In the genomic region with DNA sequence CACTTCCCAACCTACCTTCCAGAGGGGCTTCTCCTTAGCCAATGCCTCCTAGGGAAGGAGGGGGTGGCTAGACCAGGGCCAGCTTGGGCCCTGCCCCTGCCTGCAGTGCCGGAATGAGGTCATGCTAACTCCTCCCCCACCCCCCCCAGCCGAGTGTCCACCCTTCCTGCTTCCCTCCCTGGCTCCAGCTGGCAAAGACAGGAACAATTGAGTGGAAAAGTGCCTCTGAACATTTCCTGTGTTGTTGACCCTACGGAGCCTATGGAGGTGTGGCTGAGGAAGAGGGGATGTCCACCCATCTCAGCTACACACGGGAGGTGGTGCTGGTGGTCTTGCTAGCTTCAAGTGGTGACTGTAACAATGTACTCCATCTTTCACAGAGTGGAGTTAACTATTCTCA, we compare ENCODE assay signal across 12 mouse cellular contexts. TPM values are rescaled to one million over a fixed set of nuclear protein-coding genes. Genes with fewer than 3 reads are reported as not detected.
DNase-seq lines count a peak whose midpoint lies in the region; ATAC-seq and TF ChIP-seq lines count a peak whose summit lies in the region.
"Had no signal": no experiment of that assay in that cellular context is flagged by ENCODE, and none has a peak within 500 bp of the region (broad histone marks: within the 10 kb centered on the region; RNA-seq: fewer than 3 reads in every experiment).

No protein-coding gene starts in this region.

- no peak overlapping the region for H3K4me2 ChIP-seq in stomach, embryonic 14.5 days (replicated peaks; ENCODE audit: low read depth, low read length)
- no peak overlapping the region for H3K4me2 ChIP-seq in forebrain, embryonic 13.5 days
- H3K4me2 ChIP-seq: embryonic facial prominence, embryonic 12.5 days; neural tube, embryonic 13.5 days had no signal

- intact Hi-C loops in gastrocnemius, adult 2 months (cut with DNase I), result no loop called here
- intact Hi-C loops in gastrocnemius, postnatal 36 days (cut with DNase I), result no loop called here

- DNase-seq in gastrocnemius, adult 2 months, result peak; percentile 48
- no peak for DNase-seq in gastrocnemius, postnatal 36 days
- peak; percentile 20 to 62 for DNase-seq in lung, adult 18-20 months
- DNase-seq in lung, adult 2 months, result no peak
- DNase-seq in heart, postnatal 4 days, result peak; percentile 43
- no peak for DNase-seq in cerebellum, postnatal 4 days (ENCODE audit: low spot score in 2 of 2)
- DNase-seq: left cerebral cortex, postnatal 4 days; thymus, adult 2 months had no signal

- no peak overlapping the region for H3K4me3 ChIP-seq in gastrocnemius, adult 2 months
- H3K4me3 ChIP-seq in lung, adult 2 months (replicated peaks; ENCODE audit: extremely low read depth, low read depth, low read length), result no peak overlapping the region
- H3K4me3 ChIP-seq in stomach, embryonic 14.5 days (ENCODE audit: low read depth, low read length), result no peak overlapping the region
- no peak overlapping the region for H3K4me3 ChIP-seq in forebrain, embryonic 13.5 days
- H3K4me3 ChIP-seq: embryonic facial prominence, embryonic 12.5 days; neural tube, embryonic 13.5 days had no signal

- WGBS in lung, adult 2 months, result 17% methylated on average over 4 of the region's 4 CpGs
- 28% methylated on average over 4 of the region's 4 CpGs for WGBS in stomach, embryonic 14.5 days
- 55% methylated on average over 4 of the region's 4 CpGs for WGBS in forebrain, embryonic 13.5 days

- H3K4me1 ChIP-seq in lung, adult 2 months (ENCODE audit: control insufficient read depth, insufficient read depth, low read length), result peaks cover 9% of the 10 kb centered on the region
- H3K4me1 ChIP-seq in stomach, embryonic 14.5 days (ENCODE audit: control insufficient read depth, insufficient read depth, low read length), result peaks cover 23% of the 10 kb centered on the region; the same call in 1 of the 2 replicates
- H3K4me1 ChIP-seq in forebrain, embryonic 13.5 days, result peaks cover 50% of the 10 kb centered on the region

- TF ChIP-seq CTCF in gastrocnemius, adult 2 months (IDR thresholded peaks at IDR 0.05), result no peak
- no peak for TF ChIP-seq CTCF in lung, adult 2 months (IDR thresholded peaks at IDR 0.05; ENCODE audit: insufficient read depth, low read length)

- H3K27ac ChIP-seq in gastrocnemius, adult 2 months, result peak overlapping the region; percentile 57
- H3K27ac ChIP-seq in stomach, embryonic 14.5 days (ENCODE audit: low read length), result no peak overlapping the region
- H3K27ac ChIP-seq in forebrain, embryonic 13.5 days, result no peak overlapping the region
- H3K27ac ChIP-seq: embryonic facial prominence, embryonic 12.5 days; neural tube, embryonic 13.5 days had no signal

- peak; percentile 38; the same call in 1 of the 2 replicates for ATAC-seq in stomach, embryonic 14.5 days (ENCODE audit: insufficient number of reproducible peaks, insufficient read depth, low FRiP score, low read depth)
- ATAC-seq in forebrain, embryonic 13.5 days, result no peak

- no peak for TF ChIP-seq POLR2A in lung, adult 2 months (IDR thresholded peaks at IDR 0.05; ENCODE audit: borderline replicate concordance, extremely low read depth, low read depth, low read length)

- no peaks in the 10 kb centered on the region for H3K27me3 ChIP-seq in stomach, embryonic 14.5 days (ENCODE audit: control insufficient read depth, insufficient read depth, low read length)
- H3K27me3 ChIP-seq in forebrain, embryonic 13.5 days, result peaks cover 69% of the 10 kb centered on the region
- H3K27me3 ChIP-seq: neural tube, embryonic 13.5 days had no signal

- H3K9me3 ChIP-seq in stomach, embryonic 14.5 days (ENCODE audit: control insufficient read depth, low read depth, low read length), result no peaks in the 10 kb centered on the region
- H3K9me3 ChIP-seq in forebrain, embryonic 13.5 days (replicated peaks), result no peaks in the 10 kb centered on the region
- H3K9me3 ChIP-seq: embryonic facial prominence, embryonic 12.5 days; neural tube, embryonic 13.5 days had no signal

- H3K36me3 ChIP-seq in stomach, embryonic 14.5 days (ENCODE audit: control insufficient read depth, insufficient read depth, low read length), result no peaks in the 10 kb centered on the region
- H3K36me3 ChIP-seq in forebrain, embryonic 13.5 days (ENCODE audit: poor library complexity, severe bottlenecking), result no peaks in the 10 kb centered on the region
- H3K36me3 ChIP-seq: embryonic facial prominence, embryonic 12.5 days; neural tube, embryonic 13.5 days had no signal

- H3K9ac ChIP-seq in stomach, embryonic 14.5 days (replicated peaks; ENCODE audit: low read depth, low read length), result no peak overlapping the region
- H3K9ac ChIP-seq in forebrain, embryonic 13.5 days, result no peak overlapping the region
- H3K9ac ChIP-seq: embryonic facial prominence, embryonic 12.5 days; neural tube, embryonic 13.5 days had no signal

RNA-seq across cellular contexts. Expression of a gene that starts 37.5 kb away (rescaled TPM):
- 10 to 100 TPM in 1 of 2 experiments, 1 to 10 TPM in 1; 7.4 to 12.5 TPM for total RNA-seq in gastrocnemius, adult 2 months (2021)
- total RNA-seq in gastrocnemius, postnatal 36 days (2021), result 10 to 100 TPM in 1 of 2 experiments, 1 to 10 TPM in 1; 6.7 to 11.5 TPM
- polyA plus RNA-seq in lung, adult 2 months (2012; rRNA removed), result 38.4 and 39.4 TPM in 2 replicates
- 10 to 100 TPM; 42.1 to 45.9 TPM for total RNA-seq in heart, postnatal 4 days (2021)
- polyA plus RNA-seq in stomach, embryonic 14.5 days (2014; fragmentation: Nextera tagmentation; extraction: Ambion mirVana), result 19.8 and 21.7 TPM in 2 replicates
- polyA plus RNA-seq in forebrain, embryonic 13.5 days (2015; fragmentation: Nextera tagmentation; extraction: Ambion mirVana), result 13.5 and 14.9 TPM in 2 replicates

Comparison
In these comparisons a context has a peak if more than half of its experiments do, and no peak if none do; other contexts are left out.
1. DNase-seq: peak in gastrocnemius, adult 2 months (single experiment), lung, adult 18-20 months (2 of 2) and heart, postnatal 4 days (single experiment); none in gastrocnemius, postnatal 36 days (0 of 2), lung, adult 2 months (single experiment) and cerebellum, postnatal 4 days (0 of 2).